Mouse (Mus musculus) liver, embryonic 14.5 days (tissue): ENCODE measurements around the gene Tnc.

Experiments used
- CTCF ChIP-seq: IDR thresholded peaks from 2 replicates; pipeline ENCODE4 v1.5.1; 2016; ENCODE audit warnings: antibody characterized with exemption, low read depth, control low read depth
- EP300 ChIP-seq: IDR thresholded peaks from 2 replicates; pipeline ENCODE4 v1.6.1; 2016; ENCODE audit warnings: antibody characterized with exemption, low read depth

GRCm38 (mm10) chr4:64024041-64024779 is 22.6 kb downstream of the Tnc start:
- TF ChIP-seq CTCF, result no peak
- TF ChIP-seq EP300, result no peak
